Mouse (Mus musculus): ENCODE measurements around the gene Nsun4. TPM values are rescaled to one million over a fixed set of nuclear protein-coding genes. Genes with fewer than 3 reads are reported as not detected.

Nsun4 gene
- total RNA-seq, 2 experiments from 2014 or later, result 24.4 to 25.6 TPM

GRCm38 (mm10) chr4:115989382-115989781, 64.3 kb downstream of the Nsun4 start:
- intact Hi-C loops (cut with DNase I), result no loop called here

GRCm38 (mm10) chr4:115987858-115988530, 65.7 kb downstream of the Nsun4 start:
- intact Hi-C loops (cut with DNase I), result no loop called here
- DNase-seq, result no peak

More at GRCm38 (mm10) chr4:115989382-115989781, 64.3 kb downstream of the Nsun4 start:
- no peak for DNase-seq

- intact Hi-C loops (cut with DNase I), result no loop called here
- DNase-seq, result no peak
These were observed 66.2 kb downstream of the Nsun4 start for GRCm38 (mm10) chr4:115987436-115987835.

GRCm38 (mm10) chr4:115984967-115985366, 68.7 kb downstream of the Nsun4 start:
- intact Hi-C loops (cut with DNase I), result no loop called here

GRCm38 (mm10) chr4:115984111-115984510, 69.6 kb downstream of the Nsun4 start:
- intact Hi-C loops (cut with DNase I), result no loop called here
- DNase-seq, result peak; percentile 80 to 90

More at GRCm38 (mm10) chr4:115984967-115985366, 68.7 kb downstream of the Nsun4 start:
- DNase-seq, result no peak

Other genes with a start within 250 kb of the Nsun4 start
- 1 to 10 TPM; 6.4 to 7.1 TPM for gene Mob3c, start 225.8 kb downstream of the Nsun4 start, total RNA-seq (2021)
- 10 to 100 TPM; 27.8 to 28.1 TPM for gene Mknk1, start 214.7 kb downstream of the Nsun4 start, total RNA-seq (2021)
- gene Kncn, start 169.5 kb downstream of the Nsun4 start, total RNA-seq (2021), result not detected
- not detected for gene 6430628N08Rik, start 163.2 kb downstream of the Nsun4 start, total RNA-seq (2021)
- not detected for gene Dmbx1, start 114.0 kb downstream of the Nsun4 start, total RNA-seq (2021)
- under 1 TPM; 0.53 to 0.78 TPM for gene Faah, start 36.0 kb downstream of the Nsun4 start, total RNA-seq (2021)
- gene Uqcrh, start 21.2 kb upstream of the Nsun4 start, total RNA-seq (2021), result 1,000 to 10,000 TPM; 1,830 to 1,899 TPM
- gene Lrrc41, start 21.4 kb upstream of the Nsun4 start, total RNA-seq (2021), result 10 to 100 TPM; 30.7 to 31.5 TPM
- 1 to 10 TPM in 1 of 2 experiments, under 1 TPM in 1; 0.81 to 1.5 TPM for gene Rad54l, start 69.8 kb upstream of the Nsun4 start, total RNA-seq (2021)
- 10 to 100 TPM; 69.3 to 74.1 TPM for gene Pomgnt1, start 70.0 kb upstream of the Nsun4 start, total RNA-seq (2021)
- gene Lurap1, start 97.5 kb upstream of the Nsun4 start, total RNA-seq (2021), result 1 to 10 TPM; 3.7 to 5.5 TPM
- gene Tspan1, start 113.7 kb upstream of the Nsun4 start, total RNA-seq (2021), result under 1 TPM in 1 of 2 experiments, not detected in 1; 0.36 TPM
- not detected for gene 1700042G07Rik, start 119.5 kb upstream of the Nsun4 start, total RNA-seq (2021)
- gene Gm49337, start 119.5 kb upstream of the Nsun4 start, total RNA-seq (2021), result 1 to 10 TPM; 1.1 to 3.7 TPM
- 10 to 100 TPM; 18.3 to 18.9 TPM for gene Pik3r3, start 167.7 kb upstream of the Nsun4 start, total RNA-seq (2021)